Mouse (Mus musculus): ENCODE data around the gene Rabepk. TPM values are rescaled to one million over a fixed set of nuclear protein-coding genes. Genes with fewer than 3 reads are reported as not detected.

Rabepk gene
- polyA plus RNA-seq, 1 experiment = 59.9 TPM

DNA sequence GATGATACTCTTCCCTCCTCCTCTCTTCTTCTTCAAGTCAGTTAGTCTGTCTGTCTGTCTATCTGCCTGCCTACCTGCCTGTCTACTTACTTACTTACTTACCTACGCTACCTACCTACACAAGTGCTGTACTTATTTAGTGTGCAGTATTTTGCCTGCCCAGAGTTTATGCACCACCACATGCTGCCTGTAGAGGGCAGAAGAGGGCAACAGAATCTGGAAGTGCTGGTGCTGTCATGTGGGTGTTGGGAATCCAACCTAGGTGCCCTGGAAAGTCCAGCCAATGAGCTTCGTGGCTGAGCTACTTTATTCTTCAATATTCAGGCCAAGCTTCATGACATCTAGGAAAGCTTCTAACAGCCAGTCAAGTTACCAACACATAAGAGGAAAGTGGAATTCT, 15.6 kb downstream of the Rabepk start:
- Histone ChIP-seq H3K27me3 (ENCODE audit: control insufficient read depth, insufficient read depth, insufficient read length) (no peaks in the 10 kb centered on the region), H3K79me3 (ENCODE audit: low read depth) (no peaks in the 10 kb centered on the region), H3K79me2 (ENCODE audit: control insufficient read depth, insufficient read depth) (no peaks in the 10 kb centered on the region), H3K36me3 (ENCODE audit: control insufficient read depth, insufficient read depth) (peaks cover 72% of the 10 kb centered on the region), H3ac (ENCODE audit: control insufficient read depth, insufficient read length, low read depth) (no peak overlapping the region), H3K4me3 (ENCODE audit: insufficient read depth, poor library complexity, severe bottlenecking) (no peak overlapping the region)
- TF ChIP-seq MAX (IDR thresholded peaks at IDR 0.05) = peak; percentile 19
- TF ChIP-seq CEBPB (IDR thresholded peaks at IDR 0.05; ENCODE audit: low read depth) = no peak
- no peak for TF ChIP-seq USF1 (IDR thresholded peaks at IDR 0.05; ENCODE audit: low read depth)
- peak; percentile 66 for TF ChIP-seq CTCF (IDR thresholded peaks at IDR 0.05; ENCODE audit: control insufficient read depth, insufficient read depth, insufficient read length)

DNA sequence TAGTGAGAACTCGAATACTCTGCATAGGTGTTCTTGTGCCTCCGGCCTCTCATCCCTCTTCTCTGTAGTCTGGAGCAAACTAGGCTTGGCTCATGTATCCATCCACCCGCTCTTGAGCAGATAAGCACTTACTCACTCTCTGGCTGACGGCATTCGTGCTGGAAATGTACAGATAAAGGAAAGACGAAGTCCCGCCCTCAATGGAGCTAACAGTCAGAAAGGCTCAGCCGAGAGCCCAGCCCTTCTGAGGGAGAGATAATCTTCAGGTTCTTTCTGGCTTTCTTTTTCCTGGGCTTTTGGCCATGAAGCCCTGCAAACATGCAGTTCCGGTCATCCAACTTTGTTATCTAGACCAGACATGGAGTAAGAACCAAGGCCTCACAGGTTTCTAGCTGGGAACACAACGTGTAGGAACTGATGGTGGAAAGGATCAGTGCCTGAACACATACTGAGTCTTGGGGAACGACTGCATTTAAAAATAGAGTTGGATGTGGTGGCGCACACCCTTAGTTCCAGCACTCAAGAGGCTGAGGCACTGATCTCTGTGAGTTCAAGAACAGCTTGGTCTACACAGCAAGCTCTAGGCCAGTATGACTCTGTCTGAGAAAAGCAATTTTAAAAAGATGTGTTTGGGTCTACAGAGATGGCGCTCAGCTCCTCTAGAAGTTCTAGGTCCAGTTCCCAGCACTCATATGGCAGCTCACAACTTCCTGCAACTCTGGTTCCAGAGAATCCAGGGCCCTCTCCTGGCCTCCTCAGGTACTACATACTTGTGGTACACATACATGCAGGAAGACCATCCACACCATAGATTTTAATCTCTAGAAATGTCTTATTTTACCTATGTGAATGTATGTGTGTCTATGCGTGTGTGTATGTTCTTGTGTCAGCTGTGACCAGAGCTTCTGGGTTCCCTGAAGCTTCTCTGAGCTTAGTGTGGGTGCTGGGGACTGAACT, 16.4 kb downstream of the Rabepk start:
- Histone ChIP-seq H3K27me3 (ENCODE audit: control insufficient read depth, insufficient read depth, insufficient read length) (no peaks in the 10 kb centered on the region), H3ac (ENCODE audit: control insufficient read depth, insufficient read length, low read depth) (no peak overlapping the region), H3K4me3 (ENCODE audit: insufficient read depth, poor library complexity, severe bottlenecking) (no peak overlapping the region), H3K79me3 (ENCODE audit: low read depth) (no peaks in the 10 kb centered on the region), H3K79me2 (ENCODE audit: control insufficient read depth, insufficient read depth) (no peaks in the 10 kb centered on the region), H3K36me3 (ENCODE audit: control insufficient read depth, insufficient read depth) (peaks cover 72% of the 10 kb centered on the region)
- TF ChIP-seq MAX (IDR thresholded peaks at IDR 0.05) (no peak), CTCF (IDR thresholded peaks at IDR 0.05; ENCODE audit: control insufficient read depth, insufficient read depth, insufficient read length) (no peak), CEBPB (IDR thresholded peaks at IDR 0.05; ENCODE audit: low read depth) (no peak), MYOG (IDR thresholded peaks at IDR 0.05; ENCODE audit: control insufficient read depth, extremely low read depth, insufficient read length) (no peak), USF1 (IDR thresholded peaks at IDR 0.05; ENCODE audit: low read depth) (no peak), FOSL1 (IDR thresholded peaks at IDR 0.05; ENCODE audit: insufficient read depth, low read length, poor library complexity, severe bottlenecking) (no peak), MYOD1 (IDR thresholded peaks at IDR 0.05; ENCODE audit: control insufficient read depth, insufficient read length, low read depth) (no peak)

DNA sequence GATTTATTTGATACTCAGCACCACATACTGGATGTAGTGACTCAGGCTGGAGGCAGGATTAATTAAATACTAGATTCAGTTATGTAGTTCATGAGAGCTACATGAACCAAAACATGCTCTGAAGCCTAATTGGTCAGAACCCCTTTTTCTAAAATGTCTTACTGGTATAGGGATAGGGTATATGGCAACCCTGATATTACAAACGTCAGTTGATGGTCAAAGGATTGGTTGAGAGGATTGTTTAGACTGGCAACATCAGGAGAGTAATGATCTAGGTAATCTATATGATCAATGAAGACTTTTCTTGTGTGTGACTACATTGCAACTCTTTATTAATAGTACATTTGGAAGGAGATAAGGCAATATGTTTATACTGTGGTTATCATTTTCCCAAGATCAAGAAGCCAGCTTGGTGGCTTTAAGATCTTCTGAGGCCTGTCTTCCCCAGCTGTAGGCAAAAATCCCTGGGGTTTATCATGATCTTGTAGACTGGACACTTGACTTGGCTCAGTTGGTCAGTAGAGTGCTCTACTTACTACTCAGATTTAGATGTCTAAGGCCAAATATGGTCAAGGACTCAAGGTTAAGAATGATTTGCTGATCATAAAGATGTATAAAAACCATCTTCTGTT, 22.4 kb downstream of the Rabepk start:
- peaks cover 57% of the 10 kb centered on the region for H3K79me2 ChIP-seq (ENCODE audit: control insufficient read depth, insufficient read depth)
- peaks cover 87% of the 10 kb centered on the region for H3K36me3 ChIP-seq (ENCODE audit: control insufficient read depth, insufficient read depth)
- peaks cover 51% of the 10 kb centered on the region for H3K79me3 ChIP-seq (ENCODE audit: low read depth)
- TF ChIP-seq CEBPB (IDR thresholded peaks at IDR 0.05; ENCODE audit: low read depth) (no peak), MAX (IDR thresholded peaks at IDR 0.05) (no peak), FOSL1 (IDR thresholded peaks at IDR 0.05; ENCODE audit: insufficient read depth, low read length, poor library complexity, severe bottlenecking) (no peak), MYOG (IDR thresholded peaks at IDR 0.05; ENCODE audit: control insufficient read depth, extremely low read depth, insufficient read length) (no peak), CTCF (IDR thresholded peaks at IDR 0.05; ENCODE audit: control insufficient read depth, insufficient read depth, insufficient read length) (no peak), MYOD1 (IDR thresholded peaks at IDR 0.05; ENCODE audit: control insufficient read depth, insufficient read length, low read depth) (no peak), USF1 (IDR thresholded peaks at IDR 0.05; ENCODE audit: low read depth) (no peak)
- no peak overlapping the region for H3K4me3 ChIP-seq (ENCODE audit: insufficient read depth, poor library complexity, severe bottlenecking)
- H3ac ChIP-seq (ENCODE audit: control insufficient read depth, insufficient read length, low read depth) = no peak overlapping the region
- no peaks in the 10 kb centered on the region for H3K27me3 ChIP-seq (ENCODE audit: control insufficient read depth, insufficient read depth, insufficient read length)

DNA sequence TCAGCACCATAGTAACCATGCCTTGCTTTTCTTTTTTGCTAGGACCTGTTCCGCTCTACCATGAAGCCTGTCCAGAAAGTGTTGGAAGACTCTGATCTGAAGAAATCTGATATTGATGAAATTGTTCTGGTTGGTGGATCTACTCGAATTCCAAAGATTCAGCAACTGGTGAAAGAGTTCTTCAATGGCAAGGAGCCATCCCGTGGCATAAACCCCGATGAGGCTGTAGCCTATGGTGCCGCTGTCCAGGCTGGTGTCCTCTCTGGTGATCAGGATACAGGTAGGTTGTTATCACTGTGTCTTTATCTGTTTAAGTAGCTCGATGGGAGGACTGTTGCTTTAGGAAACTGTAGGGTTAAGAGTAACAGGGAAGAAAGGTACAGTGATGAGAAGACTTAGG, 25.2 kb downstream of the Rabepk start:
- Histone ChIP-seq H3K79me3 (ENCODE audit: low read depth) (peaks cover 64% of the 10 kb centered on the region), H3K36me3 (ENCODE audit: control insufficient read depth, insufficient read depth) (peaks cover 69% of the 10 kb centered on the region), H3K27me3 (ENCODE audit: control insufficient read depth, insufficient read depth, insufficient read length) (no peaks in the 10 kb centered on the region), H3ac (ENCODE audit: control insufficient read depth, insufficient read length, low read depth) (no peak overlapping the region), H3K4me3 (ENCODE audit: insufficient read depth, poor library complexity, severe bottlenecking) (no peak overlapping the region), H3K79me2 (ENCODE audit: control insufficient read depth, insufficient read depth) (peaks cover 77% of the 10 kb centered on the region)
- TF ChIP-seq MAX (IDR thresholded peaks at IDR 0.05) = no peak
- no peak for TF ChIP-seq CEBPB (IDR thresholded peaks at IDR 0.05; ENCODE audit: low read depth)
- TF ChIP-seq CTCF (IDR thresholded peaks at IDR 0.05; ENCODE audit: control insufficient read depth, insufficient read depth, insufficient read length) = no peak
- no peak for TF ChIP-seq USF1 (IDR thresholded peaks at IDR 0.05; ENCODE audit: low read depth)
- no peak for TF ChIP-seq MYOG (IDR thresholded peaks at IDR 0.05; ENCODE audit: control insufficient read depth, extremely low read depth, insufficient read length)
- TF ChIP-seq FOSL1 (IDR thresholded peaks at IDR 0.05; ENCODE audit: insufficient read depth, low read length, poor library complexity, severe bottlenecking) = no peak
- no peak for TF ChIP-seq MYOD1 (IDR thresholded peaks at IDR 0.05; ENCODE audit: control insufficient read depth, insufficient read length, low read depth)

DNA sequence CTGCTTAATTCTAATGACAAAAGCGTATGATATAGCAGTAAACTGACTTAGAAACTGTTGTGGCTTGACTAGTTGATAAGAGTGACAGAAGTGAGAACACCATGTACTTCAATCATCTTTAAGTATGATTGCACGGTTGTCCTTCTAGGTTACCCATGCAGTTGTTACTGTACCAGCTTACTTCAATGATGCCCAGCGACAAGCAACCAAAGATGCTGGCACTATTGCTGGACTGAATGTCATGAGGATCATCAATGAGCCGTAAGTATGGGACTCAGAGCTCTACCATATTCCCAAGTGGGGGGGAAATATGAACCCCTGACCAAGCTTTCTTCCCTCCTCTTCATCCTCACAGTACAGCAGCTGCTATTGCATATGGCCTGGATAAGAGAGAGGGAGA, 26.0 kb downstream of the Rabepk start:
- Histone ChIP-seq H3K36me3 (ENCODE audit: control insufficient read depth, insufficient read depth) (peaks cover 61% of the 10 kb centered on the region), H3K27me3 (ENCODE audit: control insufficient read depth, insufficient read depth, insufficient read length) (no peaks in the 10 kb centered on the region)

More for the DNA sequence above, 26.0 kb downstream of the Rabepk start:
- no peak for TF ChIP-seq MYOG (IDR thresholded peaks at IDR 0.05; ENCODE audit: control insufficient read depth, extremely low read depth, insufficient read length)
- no peak for TF ChIP-seq FOSL1 (IDR thresholded peaks at IDR 0.05; ENCODE audit: insufficient read depth, low read length, poor library complexity, severe bottlenecking)
- no peak for TF ChIP-seq MYOD1 (IDR thresholded peaks at IDR 0.05; ENCODE audit: control insufficient read depth, insufficient read length, low read depth)
- TF ChIP-seq MAX (IDR thresholded peaks at IDR 0.05) = no peak
- no peak for TF ChIP-seq USF1 (IDR thresholded peaks at IDR 0.05; ENCODE audit: low read depth)
- TF ChIP-seq CTCF (IDR thresholded peaks at IDR 0.05; ENCODE audit: control insufficient read depth, insufficient read depth, insufficient read length) = no peak
- TF ChIP-seq CEBPB (IDR thresholded peaks at IDR 0.05; ENCODE audit: low read depth) = no peak
- Histone ChIP-seq H3K79me3 (ENCODE audit: low read depth) (peaks cover 64% of the 10 kb centered on the region), H3ac (ENCODE audit: control insufficient read depth, insufficient read length, low read depth) (no peak overlapping the region), H3K79me2 (ENCODE audit: control insufficient read depth, insufficient read depth) (peaks cover 77% of the 10 kb centered on the region), H3K4me3 (ENCODE audit: insufficient read depth, poor library complexity, severe bottlenecking) (peak overlapping the region; percentile 97)

All from C2C12 (cell line).